Mouse (Mus musculus) stomach, embryonic 14.5 days (tissue): ENCODE data around the gene Acly. TPM values are rescaled to one million over a fixed set of nuclear protein-coding genes. Genes with fewer than 3 reads are reported as not detected.
"Not testable (repeated sequence)": the region's sequence is repeated elsewhere in the genome, so short reads cannot be mapped to it uniquely, and the experiment has no call there.

Source experiments
- ATAC-seq: fragments of 200-750 bp; cut with Nextera tagmentation; 2 replicates; pipeline ENCODE4 v1.8.0; 2017; ENCODE audit warnings: low read depth, moderate TSS enrichment; ENCODE audit not compliant: insufficient number of reproducible peaks, insufficient read depth, low FRiP score
- H3K27ac ChIP-seq: fragments of 300-500 bp; sonication (generic); 2 replicates; pipeline ENCODE4 v1.5.1; 2014; ENCODE audit warnings: mild to moderate bottlenecking, low read length, moderate library complexity, mixed read lengths
- H3K27me3 ChIP-seq: fragments of 300-500 bp; sonication (generic); 2 replicates; pipeline ENCODE4 v1.6.1; 2014; ENCODE audit warnings: low read length, control low read depth, mixed read lengths; ENCODE audit not compliant: control insufficient read depth, insufficient read depth
- H3K36me3 ChIP-seq: fragments of 300-500 bp; sonication (generic); 2 replicates; pipeline ENCODE4 v1.6.1; 2014; ENCODE audit warnings: mild to moderate bottlenecking, control low read depth, low read length, moderate library complexity, mixed read lengths; ENCODE audit not compliant: control insufficient read depth, insufficient read depth
- H3K4me1 ChIP-seq: fragments of 300-500 bp; sonication (generic); 2 replicates; pipeline ENCODE4 v1.6.1; 2014; ENCODE audit warnings: low read length, control low read depth, mixed read lengths; ENCODE audit not compliant: control insufficient read depth, insufficient read depth
- H3K4me2 ChIP-seq: fragments of 300-500 bp; sonication (generic); replicated peaks from 2 replicates; pipeline ENCODE4 v1.6.1; 2014; ENCODE audit warnings: low read depth, low read length, control low read depth
- H3K4me3 ChIP-seq: fragments of 300-500 bp; sonication (generic); 2 replicates; pipeline ENCODE4 v1.5.1; 2014; ENCODE audit warnings: low read depth, low read length, control low read depth
- H3K9ac ChIP-seq: fragments of 300-500 bp; sonication (generic); replicated peaks from 2 replicates; pipeline ENCODE4 v1.6.1; 2014; ENCODE audit warnings: low read depth, mild to moderate bottlenecking, control low read depth, low read length, moderate library complexity, mixed read lengths
- H3K9me3 ChIP-seq: fragments of 300-500 bp; sonication (generic); 2 replicates; pipeline ENCODE4 v1.6.1; 2016; ENCODE audit warnings: low read depth, low read length, control low read depth; ENCODE audit not compliant: control insufficient read depth
- WGBS: fragments of 180-500 bp; shearing (Covaris S2); extraction: QIAGEN DNeasy Blood & Tissue Kit; methylation state at CpG from one replicate; pipeline ENCODE4 v1.1.7; 2014; 5-methylcytosine and 5-hydroxymethylcytosine counted together
- polyA plus RNA-seq: library from polyadenylated mRNA; unstranded; fragments of >200 nt; fragmentation: Nextera tagmentation; extraction: Ambion mirVana; gene quantifications from 2 replicates; pipeline ENCODE4 v1.2.1, GENCODE M21; 2014

The Acly gene
- polyA plus RNA-seq, 1 experiment from 2014 or later, result 161 TPM

- Histone ChIP-seq H3K4me3 (no peak overlapping the region), H3K27ac (no peak overlapping the region), H3K27me3 (no peaks in the 10 kb centered on the region), H3K4me1 (peaks cover 4% of the 10 kb centered on the region; the same call in 1 of the 2 replicates), H3K36me3 (no peaks in the 10 kb centered on the region), H3K9me3 (no peaks in the 10 kb centered on the region), H3K9ac (no peak overlapping the region), H3K4me2 (no peak overlapping the region)
- WGBS, result 74% methylated on average over 2 of the region's 2 CpGs
- no peak for ATAC-seq
These were observed 13.8 kb upstream of the Acly start for GRCm38 (mm10) chr11:100541577-100541976.

- H3K27ac ChIP-seq, result no peak overlapping the region
- no peaks in the 10 kb centered on the region for H3K9me3 ChIP-seq
- no peaks in the 10 kb centered on the region for H3K27me3 ChIP-seq
- H3K9ac ChIP-seq, result no peak overlapping the region
- 38% methylated on average over 6 of the region's 6 CpGs for WGBS
- H3K4me3 ChIP-seq, result no peak overlapping the region
- H3K4me1 ChIP-seq, result peaks cover 3% of the 10 kb centered on the region; the same call in 1 of the 2 replicates
- ATAC-seq, result no peak
- H3K36me3 ChIP-seq, result no peaks in the 10 kb centered on the region
- H3K4me2 ChIP-seq, result no peak overlapping the region
These were observed 13.2 kb upstream of the Acly start for GRCm38 (mm10) chr11:100540966-100541365.

GRCm38 (mm10) chr11:100536466-100536865 lies 8.7 kb upstream of the Acly start:
- Histone ChIP-seq H3K9me3 (no peaks in the 10 kb centered on the region), H3K36me3 (no peaks in the 10 kb centered on the region), H3K4me2 (no peak overlapping the region), H3K4me3 (no peak overlapping the region), H3K27me3 (no peaks in the 10 kb centered on the region), H3K9ac (no peak overlapping the region), H3K4me1 (no peaks in the 10 kb centered on the region), H3K27ac (no peak overlapping the region)
- ATAC-seq, result no peak

GRCm38 (mm10) chr11:100535996-100536395 lies 8.2 kb upstream of the Acly start:
- Histone ChIP-seq H3K9ac (no peak overlapping the region), H3K27me3 (no peaks in the 10 kb centered on the region), H3K27ac (no peak overlapping the region), H3K4me3 (no peak overlapping the region), H3K4me1 (no peaks in the 10 kb centered on the region), H3K9me3 (no peaks in the 10 kb centered on the region), H3K4me2 (no peak overlapping the region), H3K36me3 (no peaks in the 10 kb centered on the region)
- 65% methylated on average over 1 of the region's 1 CpGs for WGBS
- ATAC-seq, result no peak

- not testable (repeated sequence) for ATAC-seq, H3K4me3 ChIP-seq, H3K9me3 ChIP-seq, H3K9ac ChIP-seq, H3K4me2 ChIP-seq, H3K36me3 ChIP-seq, H3K4me1 ChIP-seq, H3K27ac ChIP-seq, H3K27me3 ChIP-seq
- 85% methylated on average over 6 of the region's 6 CpGs for WGBS
These were observed 7.0 kb upstream of the Acly start for GRCm38 (mm10) chr11:100534821-100535220.

- H3K27ac ChIP-seq, result not testable (repeated sequence)
These were observed 6.6 kb upstream of the Acly start for GRCm38 (mm10) chr11:100534411-100534810.

GRCm38 (mm10) chr11:100533871-100534270 lies 6.1 kb upstream of the Acly start:
- no peaks in the 10 kb centered on the region for H3K27me3 ChIP-seq
- H3K36me3 ChIP-seq, result no peaks in the 10 kb centered on the region
- no peak overlapping the region for H3K4me3 ChIP-seq
- H3K9ac ChIP-seq, result no peak overlapping the region
- H3K4me1 ChIP-seq, result no peaks in the 10 kb centered on the region
- no peak overlapping the region for H3K27ac ChIP-seq
- H3K9me3 ChIP-seq, result no peaks in the 10 kb centered on the region
- no peak for ATAC-seq
- H3K4me2 ChIP-seq, result no peak overlapping the region
- 86% methylated on average over 6 of the region's 6 CpGs for WGBS

More at GRCm38 (mm10) chr11:100534411-100534810, 6.6 kb upstream of the Acly start:
- not testable (repeated sequence) for H3K27me3 ChIP-seq, H3K4me1 ChIP-seq, ATAC-seq, H3K9me3 ChIP-seq, H3K4me3 ChIP-seq, H3K4me2 ChIP-seq, H3K9ac ChIP-seq, H3K36me3 ChIP-seq
- 79% methylated on average over 2 of the region's 2 CpGs for WGBS

GRCm38 (mm10) chr11:100528375-100529165 lies 770 bp upstream of the Acly start:
- H3K9me3 ChIP-seq, result no peaks in the 10 kb centered on the region
- peak overlapping the region; percentile 78 for H3K27ac ChIP-seq
- 21% methylated on average over 19 of the region's 19 CpGs for WGBS
- peak overlapping the region; percentile 62 for H3K4me3 ChIP-seq
- H3K4me2 ChIP-seq, result peak overlapping the region; percentile 64
- H3K9ac ChIP-seq, result peak overlapping the region; percentile 45; the same call in 1 of the 2 replicates
- no peaks in the 10 kb centered on the region for H3K27me3 ChIP-seq
- peaks cover 29% of the 10 kb centered on the region; the same call in 1 of the 2 replicates for H3K4me1 ChIP-seq
- H3K36me3 ChIP-seq, result 0 out of 2 replicates have a peak, but pooled peaks cover 2% of the 10 kb centered on the region
- ATAC-seq, result no peak
